Mouse (Mus musculus): ENCODE measurements around the gene Slc34a1. TPM values are rescaled to one million over a fixed set of nuclear protein-coding genes. Genes with fewer than 3 reads are reported as not detected.

The Slc34a1 gene
- total RNA-seq, 2 experiments from 2014 or later: not detected

- intact Hi-C loops (cut with DNase I): no loop called here
- no peak for DNase-seq (ENCODE audit: extremely low spot score in 1 of 2, low spot score in 2 of 2)
Observed at GRCm38 (mm10) chr13:55463399-55464026, 65.5 kb downstream of the Slc34a1 start.

GRCm38 (mm10) chr13:55464027-55464884, 66.3 kb downstream of the Slc34a1 start, which contains the start of gene Prr7:
TSS of gene Prr7 (plus strand) at chr13:55464267.
- intact Hi-C loops (cut with DNase I): no loop called here

GRCm38 (mm10) chr13:55465184-55465583, 67.2 kb downstream of the Slc34a1 start:
- peak in 1 of 2 experiments; percentile 53 for DNase-seq (ENCODE audit: extremely low spot score in 1 of 2, low spot score in 2 of 2)
- intact Hi-C loops (cut with DNase I): no loop called here

More at GRCm38 (mm10) chr13:55464027-55464884, 66.3 kb downstream of the Slc34a1 start, which contains the start of gene Prr7:
- peak in 1 of 2 experiments; percentile 87 for DNase-seq (ENCODE audit: extremely low spot score in 1 of 2, low spot score in 2 of 2)

Small RNAs within 50 kb of the gene (microRNA-seq; reads per million reads assigned to microRNA genes)
- gene Mir6943: 5.5 reads per million, percentile 19 among the genes with 10 or more reads in this experiment

Other genes with a start within 250 kb of the Slc34a1 start
- 1 to 10 TPM in 1 of 2 experiments, under 1 TPM in 1; 0.64 to 1.3 TPM for gene Fgfr4, start 245.5 kb upstream of the Slc34a1 start, total RNA-seq (2021)
- gene Nsd1, start 188.4 kb upstream of the Slc34a1 start, total RNA-seq (2021): 100 to 1,000 TPM; 141 to 149 TPM
- gene Prelid1, start 77.7 kb upstream of the Slc34a1 start, total RNA-seq (2021): 100 to 1,000 TPM; 180 TPM
- 10 to 100 TPM; 63.2 to 65.7 TPM for gene Rab24, start 76.2 kb upstream of the Slc34a1 start, total RNA-seq (2021)
- 1 to 10 TPM; 2.2 to 2.4 TPM for gene Mxd3, start 68.4 kb upstream of the Slc34a1 start, total RNA-seq (2021)
- gene Lman2, start 35.4 kb upstream of the Slc34a1 start, total RNA-seq (2021): 10 to 100 TPM; 38.3 to 42.6 TPM
- gene Rgs14, start 28.5 kb upstream of the Slc34a1 start, total RNA-seq (2021): 10 to 100 TPM; 19.3 to 20.6 TPM
- gene Pfn3, start 17.0 kb downstream of the Slc34a1 start, total RNA-seq (2021): under 1 TPM; 0.71 to 0.73 TPM
- gene F12, start 28.6 kb downstream of the Slc34a1 start, total RNA-seq (2021): under 1 TPM; 0.58 to 0.87 TPM
- 10 to 100 TPM; 70.6 to 73.0 TPM for gene Grk6, start 46.9 kb downstream of the Slc34a1 start, total RNA-seq (2021)
- 100 to 1,000 TPM in 1 of 2 experiments, 10 to 100 TPM in 1; 91.9 to 103 TPM for gene Prr7, start 66.1 kb downstream of the Slc34a1 start, total RNA-seq (2021)
- gene Dbn1, start 89.9 kb downstream of the Slc34a1 start, total RNA-seq (2021): 100 to 1,000 TPM; 350 to 366 TPM
- gene Pdlim7, start 115.5 kb downstream of the Slc34a1 start, total RNA-seq (2021): 10 to 100 TPM; 60.1 to 61.4 TPM
- gene Dok3, start 131.1 kb downstream of the Slc34a1 start, total RNA-seq (2021): 1 to 10 TPM; 4.3 to 4.5 TPM
- 10 to 100 TPM; 42.0 to 43.4 TPM for gene Ddx41, start 138.5 kb downstream of the Slc34a1 start, total RNA-seq (2021)
- 10 to 100 TPM; 65.8 to 67.6 TPM for gene Fam193b, start 172.9 kb downstream of the Slc34a1 start, total RNA-seq (2021)
- gene Tmed9, start 175.5 kb downstream of the Slc34a1 start, total RNA-seq (2021): 100 to 1,000 TPM; 118 to 120 TPM
- gene B4galt7, start 201.7 kb downstream of the Slc34a1 start, total RNA-seq (2021): 10 to 100 TPM; 24.9 to 25.5 TPM
- 10 to 100 TPM; 53.7 to 55.3 TPM for gene Caml, start 224.8 kb downstream of the Slc34a1 start, total RNA-seq (2021)
- 10 to 100 TPM; 44.2 to 45.2 TPM for gene Ddx46, start 236.8 kb downstream of the Slc34a1 start, total RNA-seq (2021)